Mouse (Mus musculus) heart, embryonic 14.5 days (tissue): ENCODE results near the gene Olfr1396. TPM values are rescaled to one million over a fixed set of nuclear protein-coding genes. Genes with fewer than 3 reads are reported as not detected.

ENCODE experiments used
- ATAC-seq: fragments of 200-750 bp; cut with Nextera tagmentation; 2 replicates; pipeline ENCODE4 v1.8.0; 2017; ENCODE audit warnings: low read depth, moderate TSS enrichment; ENCODE audit not compliant: insufficient number of reproducible peaks, insufficient read depth, low FRiP score
- H3K27ac ChIP-seq, 2 experiments: fragments of 200-500 bp in 1 of 2; fragments of 300-500 bp in 1 of 2; sonication (generic) in 1 of 2; replicated peaks in 1 of 2; 2 replicates each; pipeline ENCODE4 v1.5.1; 2012 to 2014; ENCODE audit warnings: low read depth in 2 of 2, low read length in 2 of 2, control low read depth in 1 of 2, mild to moderate bottlenecking in 1 of 2, mixed read lengths in 1 of 2; ENCODE audit not compliant: control insufficient read depth in 1 of 2, insufficient read depth in 1 of 2
- H3K27me3 ChIP-seq: fragments of 300-500 bp; sonication (generic); 2 replicates; pipeline ENCODE4 v1.6.1; 2014; ENCODE audit warnings: mild to moderate bottlenecking, low read length, control low read depth; ENCODE audit not compliant: control insufficient read depth, insufficient read depth
- H3K36me3 ChIP-seq: fragments of 300-500 bp; sonication (generic); 2 replicates; pipeline ENCODE4 v1.6.1; 2014; ENCODE audit warnings: mild to moderate bottlenecking, control low read depth, low read length, mixed read lengths; ENCODE audit not compliant: control insufficient read depth, insufficient read depth
- H3K4me1 ChIP-seq, 2 experiments: fragments of 200-500 bp in 1 of 2; fragments of 300-500 bp in 1 of 2; sonication (generic) in 1 of 2; 2 replicates each; pipeline ENCODE4 v1.6.1; 2012 to 2014; ENCODE audit warnings: low read length in 2 of 2, control low read depth in 1 of 2, mixed read lengths in 1 of 2; ENCODE audit not compliant: control insufficient read depth in 2 of 2, insufficient read depth in 2 of 2
- H3K4me2 ChIP-seq: fragments of 300-500 bp; sonication (generic); 2 replicates; pipeline ENCODE4 v1.6.1; 2014; ENCODE audit warnings: mild to moderate bottlenecking, low read length
- H3K4me3 ChIP-seq, 2 experiments: fragments of 200-500 bp in 1 of 2; fragments of 300-500 bp in 1 of 2; sonication (generic) in 1 of 2; 2 replicates each; pipeline ENCODE4 v1.5.1; 2012 to 2014; ENCODE audit warnings: low read length in 2 of 2, mild to moderate bottlenecking in 2 of 2, control low read depth in 1 of 2, low read depth in 1 of 2, moderate library complexity in 1 of 2; ENCODE audit not compliant: control insufficient read depth in 1 of 2, insufficient read depth in 1 of 2
- H3K9ac ChIP-seq: fragments of 300-500 bp; sonication (generic); 2 replicates; pipeline ENCODE4 v1.6.1; 2014; ENCODE audit warnings: mild to moderate bottlenecking, low read length
- H3K9me3 ChIP-seq: fragments of 300-500 bp; sonication (generic); 2 replicates; pipeline ENCODE4 v1.6.1; 2016; ENCODE audit warnings: low read length, control low read depth; ENCODE audit not compliant: control insufficient read depth
- WGBS: fragments of 180-500 bp; shearing (Covaris S2); extraction: QIAGEN DNeasy Blood & Tissue Kit; methylation state at CpG from one replicate; pipeline ENCODE4 v1.1.7; 2014; 5-methylcytosine and 5-hydroxymethylcytosine counted together
- polyA plus RNA-seq: library from polyadenylated mRNA; unstranded; fragments of >200 nt; fragmentation: Nextera tagmentation; extraction: Ambion mirVana; gene quantifications from 2 replicates; pipeline ENCODE4 v1.2.1, GENCODE M21; 2014

Olfr1396 gene
- polyA plus RNA-seq, 1 experiment from 2014 or later, result not detected

DNA sequence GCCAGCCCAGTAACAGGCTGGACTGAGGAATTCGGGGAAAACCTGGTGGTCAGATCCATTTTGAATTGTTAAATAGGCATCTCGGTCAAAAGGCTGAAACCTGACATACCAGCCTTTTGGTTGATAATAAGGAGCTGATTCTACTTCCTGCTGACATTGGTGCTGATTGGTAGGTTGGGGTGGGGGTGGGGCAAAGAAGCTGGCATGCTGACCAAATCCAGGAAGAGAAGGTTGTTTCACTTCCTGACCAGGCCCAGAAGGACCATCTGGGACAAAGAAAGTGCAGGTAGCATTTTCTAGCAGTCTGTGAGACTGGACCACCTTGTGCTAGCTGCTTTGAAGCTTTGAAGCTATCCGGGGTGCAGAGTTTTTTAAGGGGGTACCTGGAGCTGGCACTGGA, 14.3 kb downstream of the Olfr1396 start:
- Histone ChIP-seq H3K36me3 (no peaks in the 10 kb centered on the region), H3K9ac (no peak overlapping the region), H3K4me1 (no peaks in the 10 kb centered on the region; a peak in 1 of 4 replicates), H3K4me2 (no peak overlapping the region), H3K4me3 (no peak overlapping the region), H3K27me3 (no peaks in the 10 kb centered on the region), H3K27ac (no peak overlapping the region), H3K9me3 (no peaks in the 10 kb centered on the region)
- ATAC-seq, result no peak
- WGBS, result 69% methylated on average over 3 of the region's 3 CpGs

DNA sequence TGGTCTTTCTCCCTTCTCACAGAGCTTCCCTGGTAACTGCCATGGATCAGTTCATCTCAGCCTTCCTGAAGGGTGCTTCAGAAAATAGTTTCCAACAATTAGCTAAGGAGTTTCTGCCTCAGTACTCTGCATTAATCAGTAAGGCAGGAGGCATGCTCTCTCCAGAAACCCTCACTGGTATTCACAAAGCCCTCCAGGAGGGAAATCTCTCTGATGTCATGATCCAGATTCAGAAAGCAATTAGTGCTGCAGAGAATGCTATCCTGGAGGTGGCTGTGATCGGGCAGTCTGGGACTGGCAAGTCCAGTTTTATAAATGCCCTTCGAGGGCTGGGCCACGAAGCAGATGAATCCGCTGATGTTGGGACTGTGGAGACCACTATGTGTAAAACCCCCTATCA, 19.3 kb downstream of the Olfr1396 start:
- no peaks in the 10 kb centered on the region for H3K36me3 ChIP-seq
- no peak for ATAC-seq
- H3K9me3 ChIP-seq, result no peaks in the 10 kb centered on the region
- H3K4me1 ChIP-seq, result no peaks in the 10 kb centered on the region
- H3K27me3 ChIP-seq, result no peaks in the 10 kb centered on the region
- no peak overlapping the region for H3K4me3 ChIP-seq
- H3K9ac ChIP-seq, result no peak overlapping the region
- 88% methylated on average over 4 of the region's 4 CpGs for WGBS
- no peak overlapping the region for H3K27ac ChIP-seq
- H3K4me2 ChIP-seq, result no peak overlapping the region

GRCm38 (mm10) chr11:49093861-49094660, 20.6 kb downstream of the Olfr1396 start:
- Histone ChIP-seq H3K27ac (no peak overlapping the region), H3K4me1 (no peaks in the 10 kb centered on the region), H3K9me3 (no peaks in the 10 kb centered on the region), H3K4me3 (no peak overlapping the region), H3K9ac (no peak overlapping the region), H3K36me3 (no peaks in the 10 kb centered on the region), H3K27me3 (no peaks in the 10 kb centered on the region), H3K4me2 (no peak overlapping the region)
- ATAC-seq, result no peak
- WGBS, result 77% methylated on average over 6 of the region's 6 CpGs

- Histone ChIP-seq H3K9ac (no peak overlapping the region), H3K27me3 (no peaks in the 10 kb centered on the region), H3K4me3 (no peak overlapping the region), H3K36me3 (no peaks in the 10 kb centered on the region), H3K27ac (no peak overlapping the region), H3K9me3 (no peaks in the 10 kb centered on the region), H3K4me1 (peaks cover 0 to 4% of the 10 kb centered on the region in 2 experiments; a peak in 2 of 4 replicates), H3K4me2 (no peak overlapping the region)
- 60% methylated on average over 2 of the region's 2 CpGs for WGBS
- ATAC-seq, result no peak
Observed at GRCm38 (mm10) chr11:49092786-49093185, 21.9 kb downstream of the Olfr1396 start.

DNA sequence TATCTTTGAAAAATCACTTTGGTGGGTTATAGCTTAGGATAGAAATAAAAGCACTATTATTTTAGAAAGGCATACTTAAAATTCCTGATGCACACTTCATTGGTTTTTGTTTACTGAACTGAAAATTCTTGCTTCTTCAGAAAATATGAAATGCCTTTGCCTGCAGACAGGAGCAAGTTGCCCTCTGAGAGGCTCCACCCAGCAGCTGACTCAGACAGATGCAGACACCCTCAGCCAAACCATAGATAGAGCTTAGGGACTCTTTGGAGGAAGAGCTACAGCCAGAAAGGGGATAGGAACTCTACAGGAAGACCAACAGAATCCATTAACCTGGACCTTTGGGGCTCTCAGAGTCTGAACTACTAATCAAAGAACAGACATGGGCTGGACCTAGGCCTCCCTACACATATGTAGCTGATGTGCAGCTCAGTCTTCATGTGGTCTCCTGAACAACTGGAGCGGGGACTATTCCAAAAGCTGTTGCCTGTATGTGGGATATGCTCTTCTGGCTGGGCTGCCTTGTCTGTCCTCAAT, 22.6 kb downstream of the Olfr1396 start:
- H3K36me3 ChIP-seq, result no peaks in the 10 kb centered on the region
- no peak overlapping the region for H3K4me3 ChIP-seq
- 86% methylated on average over 1 of the region's 1 CpGs for WGBS
- H3K27ac ChIP-seq, result no peak overlapping the region
- H3K4me1 ChIP-seq, result peaks cover 0 to 4% of the 10 kb centered on the region in 2 experiments; a peak in 2 of 4 replicates
- H3K4me2 ChIP-seq, result no peak overlapping the region
- ATAC-seq, result no peak
- no peaks in the 10 kb centered on the region for H3K9me3 ChIP-seq
- no peaks in the 10 kb centered on the region for H3K27me3 ChIP-seq
- no peak overlapping the region for H3K9ac ChIP-seq

DNA sequence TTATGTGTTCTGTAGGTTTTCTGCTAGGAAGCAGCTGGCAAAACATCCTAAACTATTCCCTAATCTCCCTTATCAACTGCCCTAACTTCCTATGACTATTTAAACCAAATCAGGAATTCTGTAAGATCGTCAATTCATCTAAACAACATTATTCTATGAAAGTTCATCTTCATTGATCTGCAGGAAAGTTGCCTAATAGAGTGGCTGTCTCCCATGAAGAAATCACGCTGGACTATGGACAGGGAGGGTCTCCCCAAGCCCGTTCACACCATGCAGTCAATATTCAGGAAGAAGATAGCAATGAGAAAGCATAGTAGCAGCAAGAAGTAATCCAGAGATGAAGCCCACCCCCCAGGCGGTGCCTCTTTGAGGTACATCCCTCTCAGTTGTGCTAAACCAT, 23.5 kb downstream of the Olfr1396 start:
- Histone ChIP-seq H3K36me3 (no peaks in the 10 kb centered on the region), H3K27ac (no peak overlapping the region), H3K9me3 (no peaks in the 10 kb centered on the region), H3K4me3 (no peak overlapping the region), H3K9ac (no peak overlapping the region), H3K4me1 (peaks cover 0 to 4% of the 10 kb centered on the region in 2 experiments; a peak in 2 of 4 replicates), H3K4me2 (no peak overlapping the region), H3K27me3 (no peaks in the 10 kb centered on the region)
- 61% methylated on average over 4 of the region's 4 CpGs for WGBS
- no peak for ATAC-seq

- H3K4me3 ChIP-seq, result no peak overlapping the region
- no peaks in the 10 kb centered on the region for H3K36me3 ChIP-seq
- H3K4me2 ChIP-seq, result no peak overlapping the region
- H3K4me1 ChIP-seq, result peaks cover 0 to 4% of the 10 kb centered on the region in 2 experiments; a peak in 2 of 4 replicates
- no peak overlapping the region for H3K27ac ChIP-seq
- no peaks in the 10 kb centered on the region for H3K9me3 ChIP-seq
- WGBS, result 81% methylated on average over 5 of the region's 5 CpGs
- no peaks in the 10 kb centered on the region for H3K27me3 ChIP-seq
- no peak overlapping the region for H3K9ac ChIP-seq
- no peak for ATAC-seq
Observed at GRCm38 (mm10) chr11:49090551-49090950, 24.1 kb downstream of the Olfr1396 start.
